Mouse (Mus musculus): ENCODE results near the gene Zfp991.
"Not testable (repeated sequence)": the region's sequence is repeated elsewhere in the genome, so short reads cannot be mapped to it uniquely, and the experiment has no call there.

DNA sequence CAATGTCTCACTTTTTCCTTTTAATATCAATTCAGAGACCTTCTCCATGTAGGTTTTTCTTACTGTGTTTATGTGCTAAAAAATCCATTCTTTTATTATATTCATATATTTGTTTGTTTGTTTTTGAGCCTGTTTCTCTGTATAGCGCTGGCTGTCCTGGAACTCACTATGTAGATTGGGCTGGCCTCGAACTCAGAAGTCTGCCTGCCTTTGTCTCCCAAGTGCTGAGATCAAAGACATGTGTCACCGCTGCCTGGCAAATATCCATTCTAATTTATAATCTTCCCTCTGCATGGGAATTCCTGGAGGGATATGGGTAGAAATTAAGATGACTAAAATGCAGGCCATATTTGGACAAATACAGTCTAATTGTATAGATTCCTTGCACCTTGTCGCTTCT is 85.8 kb downstream of the Zfp991 start:
- not testable (repeated sequence) for TF ChIP-seq CTCF, POLR2A (IDR thresholded peaks at IDR 0.05; ENCODE audit: insufficient read depth, low read depth, low read length)

Data from olfactory bulb, adult 2 months (tissue).